Mouse (Mus musculus): ENCODE measurements at regions not wholly inside any gene's neighbourhood (a gene's known extent, or its start where the extent isn't known, plus 50 kb on each side); places are given as distances from the start of the nearest gene placed in this dataset.

- WGBS = 72% methylated on average over 9 of the region's 9 CpGs
- Histone ChIP-seq H3K4me1 (ENCODE audit: control insufficient read depth, insufficient read depth, low read length) (no peaks in the 10 kb centered on the region; the same call in 1 of the 2 replicates), H3K4me3 (replicated peaks; ENCODE audit: control insufficient read depth, low read depth, low read length) (no peak overlapping the region), H3K27ac (ENCODE audit: control insufficient read depth, insufficient read depth, low read depth, low read length, poor library complexity) (no peak overlapping the region)
- TF ChIP-seq POLR2A (IDR thresholded peaks at IDR 0.05; ENCODE audit: borderline replicate concordance, control insufficient read depth, low read depth, low read length) (no peak), CTCF (IDR thresholded peaks at IDR 0.05; ENCODE audit: control insufficient read depth, insufficient read depth, low read length) (no peak)
These were observed 106.7 kb downstream of the Sptssa start for GRCm38 (mm10) chr12:54549659-54550058.

DNA sequence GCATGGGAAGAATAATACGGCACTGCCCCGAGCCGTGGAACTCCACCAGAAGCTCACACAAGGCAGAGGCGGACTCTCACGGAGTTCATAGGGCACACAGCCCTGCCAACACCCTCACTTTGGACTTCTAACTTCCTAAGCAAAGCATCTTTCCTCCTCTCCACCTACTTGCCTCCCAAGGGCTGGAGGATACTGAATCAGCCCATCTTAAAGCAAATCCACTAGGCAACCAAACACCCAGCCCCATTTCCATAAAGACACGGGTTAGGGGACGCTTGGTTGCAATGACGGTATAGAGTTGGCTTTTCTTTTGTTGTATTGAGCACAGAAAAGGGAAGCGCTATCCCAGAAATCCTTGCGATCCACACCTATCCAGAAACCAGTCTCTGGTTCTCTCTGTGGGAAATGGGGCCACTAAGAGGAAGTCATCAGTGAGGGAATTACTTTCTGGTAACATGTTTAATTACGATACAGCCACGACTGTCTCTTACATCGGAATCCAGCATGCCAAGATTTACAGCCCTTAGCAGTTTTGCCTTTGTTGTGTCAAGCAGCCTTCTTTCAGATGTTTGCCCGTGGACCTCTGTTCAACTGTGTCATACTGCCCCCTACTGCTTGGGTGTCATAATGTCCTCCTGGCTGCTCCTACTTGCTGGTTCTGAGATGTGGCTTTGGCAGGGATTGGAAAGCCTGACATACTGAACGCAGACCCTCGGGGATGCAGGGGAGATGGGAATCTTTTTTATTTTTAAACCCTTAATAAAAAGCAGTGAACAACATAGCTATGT, 110.4 kb downstream of the Sptssa start:
- 34% methylated on average over 16 of the region's 16 CpGs for WGBS
- Histone ChIP-seq H3K4me1 (ENCODE audit: control insufficient read depth, insufficient read depth, low read length) (no peaks in the 10 kb centered on the region; the same call in 1 of the 2 replicates), H3K4me3 (replicated peaks; ENCODE audit: control insufficient read depth, low read depth, low read length) (no peak overlapping the region), H3K27ac (ENCODE audit: control insufficient read depth, insufficient read depth, low read depth, low read length, poor library complexity) (no peak overlapping the region)
- no peak for TF ChIP-seq POLR2A (IDR thresholded peaks at IDR 0.05; ENCODE audit: borderline replicate concordance, control insufficient read depth, low read depth, low read length)
- TF ChIP-seq CTCF (IDR thresholded peaks at IDR 0.05; ENCODE audit: control insufficient read depth, insufficient read depth, low read length) = peak; percentile 54; the same call in 1 of the 2 replicates

GRCm38 (mm10) chr12:54538320-54538705, 118.1 kb downstream of the Sptssa start:
- Histone ChIP-seq H3K4me3 (replicated peaks; ENCODE audit: control insufficient read depth, low read depth, low read length) (no peak overlapping the region), H3K27ac (ENCODE audit: control insufficient read depth, insufficient read depth, low read depth, low read length, poor library complexity) (no peak overlapping the region), H3K4me1 (ENCODE audit: control insufficient read depth, insufficient read depth, low read length) (no peaks in the 10 kb centered on the region)
- TF ChIP-seq POLR2A (IDR thresholded peaks at IDR 0.05; ENCODE audit: borderline replicate concordance, control insufficient read depth, low read depth, low read length) (no peak), CTCF (IDR thresholded peaks at IDR 0.05; ENCODE audit: control insufficient read depth, insufficient read depth, low read length) (no peak)
- 77% methylated on average over 4 of the region's 4 CpGs for WGBS

GRCm38 (mm10) chr12:54537690-54538319, 118.6 kb downstream of the Sptssa start:
- H3K4me3 ChIP-seq (replicated peaks; ENCODE audit: control insufficient read depth, low read depth, low read length) = no peak overlapping the region
- WGBS = 86% methylated on average over 7 of the region's 7 CpGs

DNA sequence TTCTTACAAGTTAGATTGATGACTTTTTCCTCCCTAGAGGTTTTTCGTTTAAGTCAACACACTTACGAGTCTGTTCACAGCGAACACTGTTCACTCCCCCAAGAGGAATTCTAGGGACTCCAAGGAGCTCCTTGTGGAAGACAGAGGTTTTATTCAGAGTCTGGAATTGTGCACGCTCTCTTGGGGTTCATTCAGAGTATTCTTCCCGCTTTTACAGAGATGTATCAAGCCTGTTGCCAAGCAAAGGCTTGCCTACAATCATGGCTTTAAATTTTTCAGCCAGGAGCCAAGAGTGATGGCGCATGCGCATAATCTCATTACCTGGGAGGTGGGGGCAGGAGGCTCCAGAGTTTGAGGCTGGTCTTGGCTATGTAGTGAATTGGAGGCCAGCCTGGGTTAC, 119.4 kb downstream of the Sptssa start:
- TF ChIP-seq CTCF (IDR thresholded peaks at IDR 0.05; ENCODE audit: control insufficient read depth, insufficient read depth, low read length) = no peak
- TF ChIP-seq POLR2A (IDR thresholded peaks at IDR 0.05; ENCODE audit: borderline replicate concordance, control insufficient read depth, low read depth, low read length) = no peak
- no peak overlapping the region for H3K4me3 ChIP-seq (replicated peaks; ENCODE audit: control insufficient read depth, low read depth, low read length)
- H3K27ac ChIP-seq (ENCODE audit: control insufficient read depth, insufficient read depth, low read depth, low read length, poor library complexity) = no peak overlapping the region
- H3K4me1 ChIP-seq (ENCODE audit: control insufficient read depth, insufficient read depth, low read length) = no peaks in the 10 kb centered on the region
- WGBS = 86% methylated on average over 7 of the region's 7 CpGs

More at GRCm38 (mm10) chr12:54537690-54538319, 118.6 kb downstream of the Sptssa start:
- Histone ChIP-seq H3K27ac (ENCODE audit: control insufficient read depth, insufficient read depth, low read depth, low read length, poor library complexity) (no peak overlapping the region), H3K4me1 (ENCODE audit: control insufficient read depth, insufficient read depth, low read length) (no peaks in the 10 kb centered on the region)
- TF ChIP-seq CTCF (IDR thresholded peaks at IDR 0.05; ENCODE audit: control insufficient read depth, insufficient read depth, low read length) = no peak
- no peak for TF ChIP-seq POLR2A (IDR thresholded peaks at IDR 0.05; ENCODE audit: borderline replicate concordance, control insufficient read depth, low read depth, low read length)

DNA sequence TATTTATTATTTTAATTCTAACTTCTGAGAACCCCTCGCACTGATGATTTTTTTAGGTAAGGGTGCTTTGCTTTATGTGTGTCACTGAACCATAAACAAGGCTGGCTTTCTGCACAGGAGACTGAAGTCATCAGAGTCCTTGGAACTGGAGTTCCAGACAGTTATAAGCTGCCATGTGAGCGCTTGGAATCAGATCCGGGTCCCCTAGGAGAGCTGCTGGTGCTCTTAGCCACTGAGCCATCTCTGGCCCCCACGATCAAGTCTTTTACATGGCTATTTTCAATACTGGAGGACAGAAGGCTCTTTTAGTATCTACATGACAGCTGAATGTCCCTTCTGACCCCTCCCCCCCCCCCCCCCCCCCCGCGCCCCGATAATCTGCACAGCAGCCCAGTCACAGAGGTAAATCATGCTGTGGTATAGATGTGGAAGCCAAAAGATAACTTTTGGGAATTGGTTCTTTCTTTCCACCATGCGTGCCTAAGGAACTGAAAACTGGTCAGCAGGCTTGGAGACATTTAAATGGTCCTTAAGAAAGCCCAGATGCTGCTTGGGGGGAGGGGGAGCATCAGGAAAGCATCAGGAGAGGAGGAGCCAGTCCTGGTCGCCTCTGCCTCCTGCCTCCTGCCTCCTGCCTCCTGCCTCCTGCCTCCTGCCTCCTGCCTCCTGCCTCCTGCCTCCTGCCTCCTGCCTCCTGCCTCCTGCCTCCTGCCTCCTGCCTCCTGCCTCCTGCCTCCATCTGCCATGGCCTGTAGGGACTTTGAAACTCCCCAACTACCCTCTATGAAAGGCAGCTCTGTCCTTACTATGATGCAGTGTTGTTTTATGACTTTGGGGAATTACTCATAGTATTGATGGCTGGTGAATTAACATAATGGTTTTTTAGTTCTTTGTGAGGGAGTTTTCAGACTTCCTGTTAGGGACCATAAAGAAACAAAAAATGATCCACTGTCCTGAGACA, 120.5 kb downstream of the Sptssa start:
- H3K4me3 ChIP-seq (replicated peaks; ENCODE audit: control insufficient read depth, low read depth, low read length) = no peak overlapping the region
- WGBS = 65% methylated on average over 9 of the region's 9 CpGs
- H3K27ac ChIP-seq (ENCODE audit: control insufficient read depth, insufficient read depth, low read depth, low read length, poor library complexity) = no peak overlapping the region
- H3K4me1 ChIP-seq (ENCODE audit: control insufficient read depth, insufficient read depth, low read length) = no peaks in the 10 kb centered on the region
- TF ChIP-seq POLR2A (IDR thresholded peaks at IDR 0.05; ENCODE audit: borderline replicate concordance, control insufficient read depth, low read depth, low read length) (no peak), CTCF (IDR thresholded peaks at IDR 0.05; ENCODE audit: control insufficient read depth, insufficient read depth, low read length) (no peak)

DNA sequence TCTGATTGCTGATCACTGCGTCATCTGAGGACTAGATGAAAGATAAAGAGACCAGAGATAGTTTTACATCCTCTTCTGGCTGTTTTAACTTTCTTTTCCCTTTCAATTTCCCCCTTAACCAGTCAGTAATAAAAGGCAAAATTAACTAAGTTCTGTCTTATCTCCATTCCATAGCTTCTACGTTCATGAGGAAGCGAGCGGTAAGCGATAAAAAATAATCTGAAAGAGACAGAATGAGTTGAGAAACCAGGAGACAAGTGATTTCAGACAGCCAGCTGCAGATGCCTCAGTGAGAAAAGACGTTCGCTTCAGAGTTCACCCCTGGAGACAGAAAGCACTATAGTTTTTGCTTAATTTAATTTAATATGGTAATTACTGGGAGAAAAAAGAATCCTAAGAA, 121.5 kb downstream of the Sptssa start:
- no peak for TF ChIP-seq POLR2A (IDR thresholded peaks at IDR 0.05; ENCODE audit: borderline replicate concordance, control insufficient read depth, low read depth, low read length)
- no peak for TF ChIP-seq CTCF (IDR thresholded peaks at IDR 0.05; ENCODE audit: control insufficient read depth, insufficient read depth, low read length)
- Histone ChIP-seq H3K27ac (ENCODE audit: control insufficient read depth, insufficient read depth, low read depth, low read length, poor library complexity) (no peak overlapping the region), H3K4me1 (ENCODE audit: control insufficient read depth, insufficient read depth, low read length) (no peaks in the 10 kb centered on the region), H3K4me3 (replicated peaks; ENCODE audit: control insufficient read depth, low read depth, low read length) (no peak overlapping the region)
- WGBS = 68% methylated on average over 7 of the region's 7 CpGs
